Mouse (Mus musculus) ES-Bruce4 (cell line): ENCODE measurements around the gene Zfp93.

Experiments used
- CTCF ChIP-seq: IDR thresholded peaks from one replicate; pipeline ENCODE4 v1.8.1; 2011; ENCODE audit warnings: low read depth, low read length
- EP300 ChIP-seq: IDR thresholded peaks from 2 replicates; pipeline ENCODE4 v1.6.1; 2011; ENCODE audit warnings: low read depth, low read length; ENCODE audit not compliant: insufficient read depth

- TF ChIP-seq CTCF (no peak), EP300 (no peak)
Observed at GRCm38 (mm10) chr7:24280858-24281145, 10.6 kb downstream of the Zfp93 start.
